Mouse (Mus musculus): Measurements from ENCODE around the gene Rnf114. TPM values are rescaled to one million over a fixed set of nuclear protein-coding genes. Genes with fewer than 3 reads are reported as not detected.

Gene Rnf114
- polyA plus RNA-seq, 1 experiment: 97.0 TPM

DNA sequence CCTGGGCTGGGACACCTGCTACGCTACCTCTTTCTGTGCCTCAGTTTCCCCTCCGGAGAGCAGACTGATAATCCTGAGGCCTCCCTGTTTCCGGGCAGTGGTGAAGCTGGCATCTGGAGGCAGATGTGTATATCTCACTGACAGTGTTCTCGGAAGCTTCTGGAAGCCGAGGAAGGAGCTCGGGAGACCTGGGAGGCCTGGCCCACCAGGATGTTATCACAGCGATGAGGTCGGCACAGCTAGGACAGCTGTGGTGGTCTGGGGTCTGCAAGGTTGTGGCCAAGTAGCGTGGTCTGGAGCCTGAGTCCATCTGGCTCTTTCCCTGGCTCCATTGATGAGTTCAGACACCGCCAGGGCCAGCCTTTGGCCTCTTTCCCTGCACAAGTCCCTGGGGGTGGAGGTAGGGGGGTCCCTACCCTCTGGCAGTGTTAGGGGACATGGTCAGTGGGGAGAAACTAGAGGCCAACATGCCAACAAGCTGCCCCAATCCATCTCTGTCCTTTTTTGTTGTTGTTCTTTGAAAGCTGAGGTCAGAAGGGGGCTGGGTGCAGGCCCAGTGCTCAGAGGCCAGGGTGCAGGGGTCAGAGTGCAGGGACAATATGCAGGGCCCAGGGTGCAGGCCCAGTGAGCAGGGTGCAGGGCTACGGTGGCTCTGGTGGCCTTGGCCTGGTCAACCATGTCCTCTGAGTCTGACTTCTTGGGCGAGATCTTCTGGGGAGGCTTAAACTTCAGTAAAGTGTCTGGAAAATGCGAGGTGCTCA, 72.3 kb downstream of the Rnf114 start:
- H3K4me1 ChIP-seq (ENCODE audit: control insufficient read depth, insufficient read depth, low read length): no peaks in the 10 kb centered on the region
- no peak overlapping the region for H3K27ac ChIP-seq (ENCODE audit: insufficient read depth, low read length)
- no peaks in the 10 kb centered on the region for H3K9me3 ChIP-seq (replicated peaks; ENCODE audit: control insufficient read depth, insufficient read depth, low read length, poor library complexity, severe bottlenecking)
- H3K27me3 ChIP-seq (ENCODE audit: control insufficient read depth, insufficient read depth, low read length, poor library complexity, severe bottlenecking): no peaks in the 10 kb centered on the region
- H3K9ac ChIP-seq (ENCODE audit: low read depth, poor library complexity, severe bottlenecking): no peak overlapping the region
- no peak overlapping the region for H3K4me3 ChIP-seq (ENCODE audit: low read depth, low read length)
- TF ChIP-seq POLR2A (IDR thresholded peaks at IDR 0.05; ENCODE audit: insufficient read depth, low read length) (no peak), CTCF (IDR thresholded peaks at IDR 0.05; ENCODE audit: low read depth, low read length) (no peak), EP300 (IDR thresholded peaks at IDR 0.05; ENCODE audit: insufficient read depth, low read depth, low read length) (no peak)
- no peaks in the 10 kb centered on the region for H3K36me3 ChIP-seq (ENCODE audit: control insufficient read depth, insufficient read depth, low read length, poor library complexity, severe bottlenecking)

DNA sequence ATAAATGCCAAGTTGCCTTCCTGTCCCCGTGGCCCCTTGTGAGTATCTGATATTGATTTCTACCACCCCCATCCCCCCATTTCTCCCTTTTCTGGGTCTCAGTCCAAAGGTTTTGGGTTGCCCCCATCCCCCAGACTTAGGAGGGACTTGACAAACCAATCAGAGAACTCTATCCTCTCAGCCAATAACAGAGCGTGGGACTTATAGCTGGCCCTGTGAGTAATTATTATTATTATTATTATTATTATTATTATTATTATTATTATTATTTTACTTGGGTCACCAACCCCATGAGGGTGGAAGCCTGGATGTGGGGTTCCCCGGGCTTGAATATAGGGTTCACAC, 72.8 kb downstream of the Rnf114 start:
- H3K4me1 ChIP-seq (ENCODE audit: control insufficient read depth, insufficient read depth, low read length): no peaks in the 10 kb centered on the region
- H3K27me3 ChIP-seq (ENCODE audit: control insufficient read depth, insufficient read depth, low read length, poor library complexity, severe bottlenecking): no peaks in the 10 kb centered on the region
- H3K4me3 ChIP-seq (ENCODE audit: low read depth, low read length): no peak overlapping the region; the same call in 1 of the 2 replicates
- TF ChIP-seq EP300 (IDR thresholded peaks at IDR 0.05; ENCODE audit: insufficient read depth, low read depth, low read length) (no peak), POLR2A (IDR thresholded peaks at IDR 0.05; ENCODE audit: insufficient read depth, low read length) (no peak), CTCF (IDR thresholded peaks at IDR 0.05; ENCODE audit: low read depth, low read length) (no peak)
- H3K36me3 ChIP-seq (ENCODE audit: control insufficient read depth, insufficient read depth, low read length, poor library complexity, severe bottlenecking): no peaks in the 10 kb centered on the region
- H3K9me3 ChIP-seq (replicated peaks; ENCODE audit: control insufficient read depth, insufficient read depth, low read length, poor library complexity, severe bottlenecking): no peaks in the 10 kb centered on the region
- no peak overlapping the region for H3K27ac ChIP-seq (ENCODE audit: insufficient read depth, low read length)
- peak overlapping the region; percentile 39; the same call in 1 of the 2 replicates for H3K9ac ChIP-seq (ENCODE audit: low read depth, poor library complexity, severe bottlenecking)

DNA sequence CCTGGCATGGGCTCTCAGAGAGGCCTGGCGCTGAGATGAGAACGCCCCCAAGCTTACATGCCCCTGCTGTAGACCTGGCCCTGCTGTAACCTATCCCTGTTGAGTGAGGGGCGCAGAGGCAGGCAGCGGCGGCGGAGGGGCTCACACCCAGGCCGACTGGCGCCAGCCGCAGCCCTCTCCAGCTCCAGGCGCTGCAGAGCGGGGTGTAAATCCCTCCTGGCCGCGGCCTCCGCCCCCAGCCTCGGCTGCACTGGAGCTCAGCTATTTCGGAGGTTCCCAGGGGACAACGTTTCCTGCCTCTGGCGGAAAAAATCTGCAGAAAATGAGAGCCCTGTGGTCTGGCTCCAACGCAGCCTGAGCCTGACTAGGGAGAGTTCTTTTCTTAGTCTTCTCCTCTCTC, 73.2 kb downstream of the Rnf114 start:
- H3K4me3 ChIP-seq (ENCODE audit: low read depth, low read length): peak overlapping the region; percentile 37
- H3K9me3 ChIP-seq (replicated peaks; ENCODE audit: control insufficient read depth, insufficient read depth, low read length, poor library complexity, severe bottlenecking): no peaks in the 10 kb centered on the region
- TF ChIP-seq EP300 (IDR thresholded peaks at IDR 0.05; ENCODE audit: insufficient read depth, low read depth, low read length) (no peak), POLR2A (IDR thresholded peaks at IDR 0.05; ENCODE audit: insufficient read depth, low read length) (no peak), CTCF (IDR thresholded peaks at IDR 0.05; ENCODE audit: low read depth, low read length) (no peak)
- H3K36me3 ChIP-seq (ENCODE audit: control insufficient read depth, insufficient read depth, low read length, poor library complexity, severe bottlenecking): no peaks in the 10 kb centered on the region
- no peaks in the 10 kb centered on the region for H3K27me3 ChIP-seq (ENCODE audit: control insufficient read depth, insufficient read depth, low read length, poor library complexity, severe bottlenecking)
- no peaks in the 10 kb centered on the region for H3K4me1 ChIP-seq (ENCODE audit: control insufficient read depth, insufficient read depth, low read length)
- H3K9ac ChIP-seq (ENCODE audit: low read depth, poor library complexity, severe bottlenecking): peak overlapping the region; percentile 39
- no peak overlapping the region for H3K27ac ChIP-seq (ENCODE audit: insufficient read depth, low read length)

Other genes starting within 250 kb of the Rnf114 start
- 23.9 and 30.5 TPM in 2 replicates for gene B4galt5, start 143.5 kb upstream of the Rnf114 start, polyA plus RNA-seq (2011; ENCODE audit: insufficient read depth, insufficient read length, low read depth, missing spikeins)
- gene Slc9a8, start 70.9 kb upstream of the Rnf114 start, polyA plus RNA-seq (2011; ENCODE audit: insufficient read depth, insufficient read length, low read depth, missing spikeins): 44.8 and 49.1 TPM in 2 replicates
- 13.6 and 18.9 TPM in 2 replicates for gene Spata2, start 242 bp downstream of the Rnf114 start, polyA plus RNA-seq (2011; ENCODE audit: insufficient read depth, insufficient read length, low read depth, missing spikeins)
- gene Snai1, start 45.5 kb downstream of the Rnf114 start, polyA plus RNA-seq (2011; ENCODE audit: insufficient read depth, insufficient read length, low read depth, missing spikeins): 5.9 and 6.7 TPM in 2 replicates
- 189 and 193 TPM in 2 replicates for gene Ube2v1, start 139.4 kb downstream of the Rnf114 start, polyA plus RNA-seq (2011; ENCODE audit: insufficient read depth, insufficient read length, low read depth, missing spikeins)
- gene Gm20431, start 168.9 kb downstream of the Rnf114 start, polyA plus RNA-seq (2011; ENCODE audit: insufficient read depth, insufficient read length, low read depth, missing spikeins): 3.2 and 7.0 TPM in 2 replicates
- gene Cebpb, start 196.3 kb downstream of the Rnf114 start, polyA plus RNA-seq (2011; ENCODE audit: insufficient read depth, insufficient read length, low read depth, missing spikeins): 9.2 and 10.4 TPM in 2 replicates
- gene Tmem189, start 197.2 kb downstream of the Rnf114 start, polyA plus RNA-seq (2011; ENCODE audit: insufficient read depth, insufficient read length, low read depth, missing spikeins): 41.9 and 45.6 TPM in 2 replicates